Mouse (Mus musculus) left cerebral cortex, postnatal 25 days (tissue): ENCODE data around the gene B2m. TPM values are rescaled to one million over a fixed set of nuclear protein-coding genes. Genes with fewer than 3 reads are reported as not detected.
A peak's percentile ranks its signal among the peaks of the same experiment; 100 is the strongest.
"Not testable (repeated sequence)": the region's sequence is repeated elsewhere in the genome, so short reads cannot be mapped to it uniquely, and the experiment has no call there.

Experiments
- DNase-seq, 2 experiments: peaks; one replicate each; pipeline ENCODE4 v3.0.0; 2022; ENCODE audit warnings: low spot score in 2 of 2, mixed read lengths in 1 of 2
- intact Hi-C: fragments of 180-260 bp; cut with DNase I; formaldehyde crosslinking; loops from one replicate; pipeline ENCODE4 v1.15.1; 2025
- total RNA-seq, 2 experiments: library from RNA; stranded (reverse); gene quantifications; 2 replicates each; pipeline ENCODE4 v1.2.3; 2021

Gene B2m
- 100 to 1,000 TPM; 104 to 107 TPM for total RNA-seq

GRCm38 (mm10) chr2:122147508-122148241 lies at the start of gene B2m:
TSS of gene B2m (plus strand) at chr2:122147686.
- intact Hi-C loops: loop anchor here (1.0 kb wide), 2 partner anchors 29 to 119 kb away; partner anchors contain the start of genes Eif3j1 and Spg11

GRCm38 (mm10) chr2:122097686-122098085 lies 49.8 kb upstream of the B2m start:
- DNase-seq, intact Hi-C loops: not testable (repeated sequence)

More at GRCm38 (mm10) chr2:122147508-122148241, at the start of gene B2m:
- DNase-seq: peak; percentile 93 to 95

- DNase-seq: no peak
- intact Hi-C loops: no loop called here
Measured at GRCm38 (mm10) chr2:122102070-122102469, 45.4 kb upstream of the B2m start.

GRCm38 (mm10) chr2:122108101-122108500 lies 39.4 kb upstream of the B2m start:
- intact Hi-C loops: no loop called here
- no peak for DNase-seq

GRCm38 (mm10) chr2:122109714-122110113 lies 37.8 kb upstream of the B2m start:
- intact Hi-C loops: no loop called here
- DNase-seq: no peak

GRCm38 (mm10) chr2:122116888-122117287 lies 30.6 kb upstream of the B2m start:
- intact Hi-C loops: loop anchor here (5.0 kb wide), 1 partner anchor 260 kb away; no protein-coding TSS in a partner anchor
- no peak for DNase-seq

- peak; percentile 98 to 99 for DNase-seq
- intact Hi-C loops: loop anchor here (1.0 to 5.0 kb wide), 3 partner anchors 29 to 259 kb away; partner anchors contain the start of genes B2m and Trim69
Measured at GRCm38 (mm10) chr2:122117961-122118958, 29.2 kb upstream of the B2m start, which contains the start of gene Spg11. TSS of gene Spg11 (minus strand) at chr2:122118386.

GRCm38 (mm10) chr2:122125680-122126572 lies 21.6 kb upstream of the B2m start:
- DNase-seq: no peak
- intact Hi-C loops: no loop called here

- DNase-seq: no peak
- intact Hi-C loops: no loop called here
Measured at GRCm38 (mm10) chr2:122126765-122127347, 20.6 kb upstream of the B2m start.

GRCm38 (mm10) chr2:122127635-122128034 lies 19.9 kb upstream of the B2m start:
- DNase-seq: no peak
- intact Hi-C loops: no loop called here

GRCm38 (mm10) chr2:122132078-122132477 lies 15.4 kb upstream of the B2m start:
- DNase-seq: no peak

GRCm38 (mm10) chr2:122132618-122133017 lies 14.9 kb upstream of the B2m start:
- intact Hi-C loops: no loop called here
- DNase-seq: no peak

More at GRCm38 (mm10) chr2:122132078-122132477, 15.4 kb upstream of the B2m start:
- intact Hi-C loops: no loop called here

GRCm38 (mm10) chr2:122137839-122138465 lies 9.5 kb upstream of the B2m start:
- DNase-seq: no peak
- intact Hi-C loops: no loop called here

GRCm38 (mm10) chr2:122140815-122141214 lies 6.7 kb upstream of the B2m start:
- intact Hi-C loops: no loop called here

GRCm38 (mm10) chr2:122141332-122141967 lies 6.0 kb upstream of the B2m start:
- DNase-seq: no peak
- intact Hi-C loops: no loop called here

More at GRCm38 (mm10) chr2:122140815-122141214, 6.7 kb upstream of the B2m start:
- no peak for DNase-seq

GRCm38 (mm10) chr2:122143111-122143510 lies 4.4 kb upstream of the B2m start:
- intact Hi-C loops: no loop called here
- DNase-seq: no peak

- intact Hi-C loops: no loop called here
- no peak for DNase-seq
Measured at GRCm38 (mm10) chr2:122145756-122146155, 1.7 kb upstream of the B2m start.

- no peak for DNase-seq
- intact Hi-C loops: loop anchor here (1.0 kb wide), 2 partner anchors 28 to 118 kb away; partner anchors contain the start of genes Eif3j1 and Spg11
Measured at GRCm38 (mm10) chr2:122146687-122147086, 799 bp upstream of the B2m start.
